Mouse (Mus musculus) adrenal gland (tissue): ENCODE measurements around the gene Cyp3a59.
"Not testable (repeated sequence)": the region's sequence is repeated elsewhere in the genome, so short reads cannot be mapped to it uniquely, and the experiment has no call there.

Experiments used
- intact Hi-C: fragments of 180-260 bp; cut with DNase I; formaldehyde crosslinking; loops from one replicate; pipeline ENCODE4 v1.15.1; 2025
- long read RNA-seq, 2 experiments: library from polyadenylated mRNA; unstranded; transcript quantifications; one replicate each; pipeline ENCODE4 v2.0.0; 2020; ENCODE audit warnings: borderline replicate concordance in 1 of 2; ENCODE audit not compliant: insufficient replicate concordance in 1 of 2

The Cyp3a59 gene
- long read RNA-seq, experiment 1 = 0 reads
- long read RNA-seq, experiment 2 = 0 reads

DNA sequence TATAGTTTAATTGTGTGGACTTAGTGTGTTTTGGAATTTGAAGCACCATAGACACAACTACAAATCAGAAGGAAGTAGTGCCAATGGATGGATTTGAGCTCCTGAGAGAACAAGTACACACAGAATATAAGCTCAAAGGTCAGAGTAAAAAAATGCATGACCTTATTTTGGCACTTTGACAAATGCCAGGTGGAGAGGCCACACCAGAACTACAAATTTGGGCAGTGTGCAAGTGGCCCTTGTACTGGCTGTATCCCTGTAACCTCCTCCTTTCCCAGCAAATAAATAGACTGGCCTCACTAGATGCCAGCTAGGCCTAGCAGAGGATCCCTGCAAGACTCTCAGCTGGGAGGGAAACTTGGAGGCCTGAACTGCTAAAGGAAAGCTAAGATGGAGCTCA lies at the start of gene Cyp3a59:
Gene Cyp3a59, plus strand, starts transcription at position 313 of the 400 bp plus-strand sequence.
- intact Hi-C loops = not testable (repeated sequence)

DNA sequence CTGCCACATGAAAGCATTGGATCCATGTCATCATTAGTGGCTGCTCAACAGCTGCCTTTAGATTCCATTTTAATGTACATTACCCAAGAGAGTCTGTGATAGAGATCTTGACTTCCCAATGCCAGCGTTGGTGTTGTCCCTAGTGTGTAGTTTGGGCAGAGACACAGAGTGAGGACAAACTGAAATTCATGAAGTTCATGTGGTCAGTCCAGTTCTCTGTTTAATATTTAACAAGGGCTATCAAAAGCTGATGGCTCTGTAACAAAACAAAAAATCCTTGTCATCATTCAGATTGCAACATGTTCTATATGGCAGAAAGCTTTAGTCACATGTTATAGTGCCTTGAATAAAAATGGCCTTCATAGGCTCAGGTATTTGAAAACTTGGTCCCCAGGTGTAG lies 9.0 kb upstream of the Cyp3a59 start:
- intact Hi-C loops = no loop called here

DNA sequence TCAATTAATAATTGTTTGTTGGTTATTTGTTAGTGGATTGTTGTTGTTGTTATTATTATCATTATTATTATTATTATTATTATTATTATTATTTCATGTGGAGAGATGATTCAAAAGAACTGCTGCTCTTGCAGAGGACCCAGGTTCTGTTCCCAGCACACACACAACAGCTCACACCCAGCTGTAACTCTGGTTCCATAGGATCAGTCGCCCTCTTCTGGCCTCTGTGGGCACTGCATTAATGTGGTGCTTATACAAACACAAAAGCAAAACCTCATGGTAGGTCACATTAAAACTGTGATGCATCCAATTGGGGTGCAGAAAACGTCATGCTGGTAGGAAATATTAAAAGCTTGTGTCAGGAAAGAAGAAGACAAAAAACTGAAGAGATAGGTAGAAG lies 68.8 kb downstream of the Cyp3a59 start:
- intact Hi-C loops = no loop called here

DNA sequence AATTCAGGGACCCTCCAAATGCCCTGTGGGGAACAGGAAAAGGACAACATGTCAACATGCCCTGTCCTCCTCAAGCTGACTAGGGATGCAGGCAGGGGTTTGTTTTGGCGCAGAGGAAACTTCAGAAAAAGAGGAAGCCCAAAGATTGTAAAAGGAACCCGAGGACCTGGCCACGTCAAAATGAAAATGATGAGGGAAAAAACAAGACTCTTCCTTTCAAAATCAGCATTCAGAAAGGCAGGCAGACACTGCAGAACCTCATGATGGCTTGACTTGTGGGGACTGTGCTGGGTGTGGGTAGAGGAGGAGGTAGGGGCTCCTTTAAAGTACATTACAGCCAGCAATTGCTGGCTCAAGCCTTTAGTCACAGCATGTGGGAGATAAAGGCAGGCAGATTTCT lies 71.4 kb downstream of the Cyp3a59 start:
- intact Hi-C loops = no loop called here

DNA sequence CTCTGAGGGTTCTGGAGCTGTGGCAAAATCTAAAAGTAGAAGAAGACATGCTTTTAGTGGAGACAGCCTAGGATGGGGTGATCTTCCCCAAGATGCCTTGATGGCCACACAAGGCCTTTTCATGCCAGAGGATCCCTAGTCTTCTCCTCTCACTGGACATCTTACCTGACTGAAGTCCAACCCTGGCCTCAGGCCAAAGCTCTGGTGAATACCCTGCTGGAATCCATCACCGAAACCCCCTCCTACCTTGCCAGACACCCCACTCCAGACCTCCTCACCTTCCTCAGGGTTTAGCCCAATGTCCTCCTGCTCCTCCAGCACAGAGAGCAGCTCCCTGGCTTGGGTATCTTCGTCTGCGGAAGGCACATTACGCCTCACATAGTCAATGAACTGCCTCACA lies 79.3 kb downstream of the Cyp3a59 start:
- intact Hi-C loops = not testable (repeated sequence)

DNA sequence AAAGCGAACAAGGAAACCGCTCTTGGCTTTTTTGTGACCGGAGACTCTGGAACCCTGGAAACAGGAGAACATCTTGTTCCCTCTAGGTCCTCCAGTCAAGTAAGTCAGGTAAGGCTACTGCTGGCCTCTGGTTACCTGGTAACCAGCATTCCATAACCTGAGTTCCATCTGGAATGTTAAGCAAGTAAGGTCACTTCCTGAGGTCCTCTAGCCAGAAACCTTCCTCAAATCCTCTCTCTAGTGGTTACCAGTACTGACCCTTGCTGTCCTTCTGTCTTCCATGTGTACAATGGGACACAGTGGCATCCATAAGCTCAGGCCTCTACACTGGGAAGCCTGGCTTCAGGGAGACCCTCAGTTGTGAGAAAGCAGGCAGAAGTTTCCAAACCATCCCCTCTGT lies 81.4 kb downstream of the Cyp3a59 start, which contains the start of gene Gm5565:
Gene Gm5565, minus strand, starts transcription at position 101 of the 400 bp plus-strand sequence.
- intact Hi-C loops = not testable (repeated sequence)
